Mouse (Mus musculus) midbrain, embryonic 11.5 days (tissue): ENCODE data around the gene Tmem143. TPM values are rescaled to one million over a fixed set of nuclear protein-coding genes. Genes with fewer than 3 reads are reported as not detected.
"Not testable (repeated sequence)": the region's sequence is repeated elsewhere in the genome, so short reads cannot be mapped to it uniquely, and the experiment has no call there.

Experiments
- ATAC-seq: fragments of 200-750 bp; cut with Nextera tagmentation; 2 replicates; pipeline ENCODE4 v1.8.0; 2017; ENCODE audit warnings: moderate TSS enrichment, moderate library complexity; ENCODE audit not compliant: low FRiP score
- DNase-seq: peaks from one replicate; pipeline ENCODE4 v3.0.0; 2015; ENCODE audit warnings: low spot score; ENCODE audit errors: missing footprints
- H3K27ac ChIP-seq: fragments of 300-500 bp; sonication (generic); 2 replicates; pipeline ENCODE4 v1.5.1; 2014; ENCODE audit warnings: low read depth, low read length
- H3K27me3 ChIP-seq: fragments of 300-500 bp; sonication (generic); 2 replicates; pipeline ENCODE4 v1.6.1; 2014; ENCODE audit warnings: mild to moderate bottlenecking, low read length, moderate library complexity, mixed read lengths; ENCODE audit not compliant: control insufficient read depth, insufficient read depth
- H3K36me3 ChIP-seq: fragments of 300-500 bp; sonication (generic); 2 replicates; pipeline ENCODE4 v1.6.1; 2014; ENCODE audit warnings: mild to moderate bottlenecking, low read length, moderate library complexity, mixed read lengths; ENCODE audit not compliant: control insufficient read depth, insufficient read depth
- H3K4me1 ChIP-seq: fragments of 300-500 bp; sonication (generic); 2 replicates; pipeline ENCODE4 v1.6.1; 2014; ENCODE audit warnings: low read length; ENCODE audit not compliant: control insufficient read depth, insufficient read depth
- H3K4me2 ChIP-seq: fragments of 300-500 bp; sonication (generic); 2 replicates; pipeline ENCODE4 v1.6.1; 2014; ENCODE audit warnings: mild to moderate bottlenecking, moderate library complexity
- H3K4me3 ChIP-seq: fragments of 300-500 bp; sonication (generic); 2 replicates; pipeline ENCODE4 v1.5.1; 2014; ENCODE audit warnings: low read depth, low read length
- H3K9ac ChIP-seq: fragments of 300-500 bp; sonication (generic); 2 replicates; pipeline ENCODE4 v1.6.1; 2014; ENCODE audit warnings: low read length
- H3K9me3 ChIP-seq: fragments of 300-500 bp; sonication (generic); 2 replicates; pipeline ENCODE4 v1.6.1; 2016; ENCODE audit warnings: low read length; ENCODE audit not compliant: control insufficient read depth
- WGBS: fragments of 180-500 bp; shearing (Covaris S2); extraction: QIAGEN DNeasy Blood & Tissue Kit; methylation state at CpG from one replicate; pipeline ENCODE4 v1.1.7; 2014; 5-methylcytosine and 5-hydroxymethylcytosine counted together
- polyA plus RNA-seq: library from polyadenylated mRNA; unstranded; fragments of >200 nt; fragmentation: Nextera tagmentation; extraction: Ambion mirVana; gene quantifications from 2 replicates; pipeline ENCODE4 v1.2.1, GENCODE M21; 2014

The Tmem143 gene
- polyA plus RNA-seq, 1 experiment from 2014 or later = 3.0 TPM

DNA sequence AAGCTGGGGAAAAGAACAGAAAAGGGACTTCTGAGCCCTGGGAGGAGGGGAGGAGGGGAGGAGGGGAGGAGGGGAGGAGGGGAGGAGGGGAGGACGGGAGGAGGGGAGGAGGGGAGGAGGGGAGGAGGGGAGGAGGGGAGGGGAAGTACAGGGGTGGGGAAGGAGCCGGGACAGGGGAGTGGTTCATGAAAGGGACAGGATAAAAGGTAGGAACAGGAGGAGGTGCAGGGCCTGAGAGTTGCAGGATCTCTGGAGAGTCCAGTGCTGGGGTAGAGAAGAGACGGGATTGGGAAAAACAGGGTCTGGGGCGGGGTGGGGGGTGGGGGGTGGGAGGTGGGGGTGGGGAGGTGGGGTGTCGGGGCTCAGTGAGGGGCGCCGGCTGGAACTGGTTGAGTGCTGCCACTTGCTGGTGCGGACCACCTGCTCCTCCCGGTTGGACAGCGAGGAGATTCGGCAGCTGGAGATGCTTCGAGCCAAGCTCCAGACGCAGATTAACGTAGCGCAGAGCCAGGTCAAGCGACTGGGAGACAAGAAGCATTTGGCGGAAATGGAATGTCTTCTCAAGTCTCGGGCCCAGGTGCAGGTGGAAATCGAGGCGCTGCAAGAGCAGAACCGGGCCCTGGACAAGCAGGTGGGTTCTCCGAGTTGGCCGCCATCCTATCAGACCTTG is 32.0 kb downstream of the Tmem143 start:
- Histone ChIP-seq H3K36me3 (no peaks in the 10 kb centered on the region), H3K4me1 (no peaks in the 10 kb centered on the region; the same call in 1 of the 2 replicates), H3K4me2 (0 out of 2 replicates have a peak overlapping the region, but pooled peaks have one; percentile 11), H3K9me3 (peaks cover 3% of the 10 kb centered on the region; the same call in 1 of the 2 replicates), H3K27me3 (no peaks in the 10 kb centered on the region), H3K9ac (no peak overlapping the region), H3K4me3 (no peak overlapping the region), H3K27ac (no peak overlapping the region)
- WGBS = 11% methylated on average over 19 of the region's 23 CpGs
- DNase-seq (no peak), ATAC-seq (no peak)

DNA sequence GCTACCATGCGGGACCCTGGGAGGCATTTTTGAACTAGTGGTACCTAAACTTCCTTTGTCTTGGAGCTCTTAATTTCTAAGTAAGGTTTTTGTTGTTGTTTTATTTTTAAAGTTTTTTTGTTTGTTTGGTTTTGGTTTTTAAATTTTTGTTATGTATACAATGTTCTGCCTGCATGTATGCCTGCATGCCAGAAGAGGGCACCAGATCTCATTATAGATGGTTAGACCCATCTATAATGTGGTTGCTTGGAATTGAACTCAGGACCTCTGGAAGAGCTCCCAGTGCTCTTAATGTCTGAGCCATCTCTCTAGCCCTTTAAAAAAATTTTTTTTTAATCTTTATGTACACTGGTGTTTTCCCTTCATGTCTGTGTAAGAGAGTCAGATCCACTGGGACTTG is 32.9 kb downstream of the Tmem143 start:
- no peaks in the 10 kb centered on the region for H3K4me1 ChIP-seq
- H3K4me2 ChIP-seq = no peak overlapping the region
- no peak overlapping the region for H3K4me3 ChIP-seq
- ATAC-seq = no peak
- H3K27me3 ChIP-seq = no peaks in the 10 kb centered on the region
- no peak overlapping the region for H3K27ac ChIP-seq
- 91% methylated on average over 1 of the region's 1 CpGs for WGBS
- no peaks in the 10 kb centered on the region for H3K36me3 ChIP-seq
- no peak overlapping the region for H3K9ac ChIP-seq
- peaks cover 3% of the 10 kb centered on the region; the same call in 1 of the 2 replicates for H3K9me3 ChIP-seq
- DNase-seq = no peak

GRCm38 (mm10) chr7:45933766-45934165 is 37.0 kb downstream of the Tmem143 start:
- H3K27me3 ChIP-seq, ATAC-seq, H3K4me1 ChIP-seq, H3K9ac ChIP-seq, H3K4me3 ChIP-seq, H3K4me2 ChIP-seq, H3K27ac ChIP-seq, H3K36me3 ChIP-seq, DNase-seq, H3K9me3 ChIP-seq: not testable (repeated sequence)
- 91% methylated on average over 12 of the region's 12 CpGs for WGBS

- Histone ChIP-seq H3K4me2 (no peak overlapping the region), H3K36me3 (no peaks in the 10 kb centered on the region), H3K27ac (no peak overlapping the region), H3K27me3 (no peaks in the 10 kb centered on the region), H3K4me3 (no peak overlapping the region), H3K9me3 (peaks cover 3% of the 10 kb centered on the region; the same call in 1 of the 2 replicates), H3K9ac (no peak overlapping the region), H3K4me1 (no peaks in the 10 kb centered on the region)
- ATAC-seq (0 out of 2 replicates have a peak, but pooled peaks have one; percentile 54), DNase-seq (peak; percentile 93)
- WGBS = 41% methylated on average over 7 of the region's 7 CpGs
These were observed 38.4 kb downstream of the Tmem143 start for GRCm38 (mm10) chr7:45935114-45935513.

DNA sequence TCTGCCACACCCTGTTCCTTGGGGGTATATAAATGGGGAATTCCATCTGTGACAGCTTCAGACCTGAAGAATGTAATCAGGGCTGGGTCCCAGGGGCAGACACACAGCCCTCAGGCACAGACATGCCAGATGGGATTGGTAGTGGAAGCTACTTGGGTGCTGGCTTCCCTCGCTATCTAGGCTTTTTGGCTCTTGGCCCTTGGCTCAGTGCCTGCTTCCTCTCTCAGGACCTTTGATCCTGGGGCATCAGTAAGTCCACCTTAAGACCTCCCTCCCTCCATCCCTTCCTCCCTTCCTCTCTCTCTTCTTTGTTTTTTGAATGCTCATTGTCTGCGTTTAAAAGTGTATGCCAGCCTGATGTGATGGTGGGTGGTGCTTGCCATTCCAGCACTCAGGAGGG is 43.1 kb downstream of the Tmem143 start:
- Histone ChIP-seq H3K4me3 (no peak overlapping the region), H3K27me3 (no peaks in the 10 kb centered on the region), H3K4me2 (no peak overlapping the region), H3K9ac (no peak overlapping the region), H3K27ac (no peak overlapping the region), H3K9me3 (no peaks in the 10 kb centered on the region), H3K36me3 (no peaks in the 10 kb centered on the region), H3K4me1 (no peaks in the 10 kb centered on the region)
- no peak for DNase-seq
- ATAC-seq = no peak
- WGBS = 48% methylated on average over 2 of the region's 2 CpGs

GRCm38 (mm10) chr7:45941986-45942385 is 45.2 kb downstream of the Tmem143 start:
- no peak overlapping the region for H3K4me3 ChIP-seq
- 88% methylated on average over 9 of the region's 9 CpGs for WGBS

DNA sequence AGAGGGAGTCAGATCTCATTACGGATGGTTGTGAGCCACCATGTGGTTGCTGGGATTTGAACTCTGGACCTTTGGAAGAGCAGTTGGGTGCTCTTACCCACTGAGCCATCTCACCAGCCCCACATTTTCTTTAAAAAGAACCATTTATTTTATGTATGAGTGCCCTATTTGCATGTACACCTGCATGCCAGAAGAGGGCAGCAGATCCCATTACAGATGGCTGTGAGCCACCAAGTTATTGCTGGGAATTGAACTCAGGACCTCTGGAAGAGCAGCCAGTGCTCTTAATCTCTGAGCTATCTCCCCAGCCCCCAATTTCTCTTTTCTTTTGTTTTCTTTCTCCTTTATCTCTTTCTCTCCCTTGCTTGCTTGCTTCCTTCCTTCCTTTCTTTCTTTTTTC is 46.5 kb downstream of the Tmem143 start:
- not testable (repeated sequence) for H3K27me3 ChIP-seq, H3K36me3 ChIP-seq, H3K9me3 ChIP-seq, H3K4me1 ChIP-seq, H3K4me2 ChIP-seq, H3K27ac ChIP-seq, ATAC-seq, H3K9ac ChIP-seq, H3K4me3 ChIP-seq, DNase-seq
- 80% methylated on average over 1 of the region's 1 CpGs for WGBS

More at GRCm38 (mm10) chr7:45941986-45942385, 45.2 kb downstream of the Tmem143 start:
- ATAC-seq = no peak
- H3K4me2 ChIP-seq = no peak overlapping the region
- DNase-seq = no peak
- no peaks in the 10 kb centered on the region for H3K36me3 ChIP-seq
- no peak overlapping the region for H3K27ac ChIP-seq
- no peaks in the 10 kb centered on the region for H3K9me3 ChIP-seq
- H3K9ac ChIP-seq = no peak overlapping the region
- H3K4me1 ChIP-seq = no peaks in the 10 kb centered on the region
- no peaks in the 10 kb centered on the region for H3K27me3 ChIP-seq

GRCm38 (mm10) chr7:45949061-45949460 is 52.3 kb downstream of the Tmem143 start:
- no peaks in the 10 kb centered on the region for H3K4me1 ChIP-seq

GRCm38 (mm10) chr7:45956611-45957010 is 59.9 kb downstream of the Tmem143 start:
- H3K9ac ChIP-seq = no peak overlapping the region
- no peak for DNase-seq
- H3K36me3 ChIP-seq = no peaks in the 10 kb centered on the region
- no peak overlapping the region for H3K4me2 ChIP-seq
- WGBS = 73% methylated on average over 4 of the region's 4 CpGs
- H3K27me3 ChIP-seq = no peaks in the 10 kb centered on the region
- ATAC-seq = no peak
- H3K4me3 ChIP-seq = no peak overlapping the region
- H3K27ac ChIP-seq = no peak overlapping the region
- no peaks in the 10 kb centered on the region for H3K4me1 ChIP-seq
- H3K9me3 ChIP-seq = no peaks in the 10 kb centered on the region

More at GRCm38 (mm10) chr7:45949061-45949460, 52.3 kb downstream of the Tmem143 start:
- Histone ChIP-seq H3K9me3 (no peaks in the 10 kb centered on the region), H3K4me3 (no peak overlapping the region), H3K27ac (no peak overlapping the region), H3K36me3 (no peaks in the 10 kb centered on the region), H3K27me3 (no peaks in the 10 kb centered on the region), H3K9ac (no peak overlapping the region), H3K4me2 (no peak overlapping the region)
- DNase-seq = no peak
- ATAC-seq = no peak
- WGBS = 79% methylated on average over 4 of the region's 4 CpGs
